Mouse (Mus musculus) activated CD4-positive, CD25-positive, alpha-beta regulatory T cell, adult 4 months (primary cell): ENCODE data around the gene Rbm24. TPM values are rescaled to one million over a fixed set of nuclear protein-coding genes. Genes with fewer than 3 reads are reported as not detected.

Source experiments
- ATAC-seq: one replicate; pipeline ENCODE4 v1.8.0; 2017
- polyA plus RNA-seq, 2 experiments: library from polyadenylated mRNA; unstranded; fragments of 100-300 nt; shearing (Covaris generic); gene quantifications; one replicate each; pipeline ENCODE4 v1.2.1; 2017

Rbm24 gene
- polyA plus RNA-seq, 2 experiments from 2014 or later = not detected

GRCm38 (mm10) chr13:46444021-46444420 lies 25.8 kb downstream of the Rbm24 start:
- no peak for ATAC-seq

DNA sequence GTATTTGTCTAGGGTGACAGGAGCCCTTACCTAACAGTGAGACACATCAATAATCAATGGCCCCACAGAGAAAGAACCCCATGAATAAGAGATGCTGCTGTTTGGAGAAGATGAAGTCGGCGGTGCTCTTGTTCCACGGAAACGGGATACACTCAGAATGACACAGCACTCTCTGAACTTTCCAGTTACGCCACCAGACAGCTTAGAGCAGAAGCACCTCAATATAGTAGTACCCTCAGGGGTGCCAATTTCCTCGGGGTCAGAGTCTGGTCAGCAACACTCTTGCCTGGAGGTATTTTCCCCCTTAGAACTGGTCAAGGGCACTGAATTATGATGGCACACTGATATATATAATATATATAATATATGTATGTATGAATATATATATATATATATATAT lies 27.8 kb downstream of the Rbm24 start:
- no peak for ATAC-seq

- ATAC-seq = no peak
Observed at GRCm38 (mm10) chr13:46448276-46448675, 30.0 kb downstream of the Rbm24 start.

GRCm38 (mm10) chr13:46449955-46450354 lies 31.7 kb downstream of the Rbm24 start:
- no peak for ATAC-seq

GRCm38 (mm10) chr13:46450623-46451022 lies 32.4 kb downstream of the Rbm24 start:
- ATAC-seq = no peak

GRCm38 (mm10) chr13:46451548-46451947 lies 33.3 kb downstream of the Rbm24 start:
- ATAC-seq = no peak

- ATAC-seq = no peak
Observed at GRCm38 (mm10) chr13:46459546-46459945, 41.3 kb downstream of the Rbm24 start.

DNA sequence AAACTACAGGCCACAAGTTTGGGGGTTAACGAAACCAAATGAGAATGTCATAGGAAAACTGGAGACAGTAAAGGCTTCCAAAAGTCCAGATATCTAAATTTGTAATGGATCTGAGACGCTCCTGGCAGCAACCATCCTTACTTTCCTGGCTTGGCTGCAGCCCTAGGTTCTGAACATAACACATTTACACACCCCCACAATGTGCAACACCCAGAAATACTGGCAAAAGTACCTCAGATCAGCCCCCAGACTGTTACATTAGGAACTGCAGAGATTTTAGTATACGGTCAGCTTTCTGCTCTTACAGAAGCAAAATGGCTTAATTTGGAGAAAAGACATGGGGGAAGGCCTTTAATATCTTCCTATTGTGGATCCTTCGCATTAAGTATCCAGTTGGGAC lies 44.0 kb downstream of the Rbm24 start:
- ATAC-seq = no peak

- no peak for ATAC-seq
Observed at GRCm38 (mm10) chr13:46463764-46464163, 45.5 kb downstream of the Rbm24 start.

GRCm38 (mm10) chr13:46468251-46468650 lies 50.0 kb downstream of the Rbm24 start:
- no peak for ATAC-seq

DNA sequence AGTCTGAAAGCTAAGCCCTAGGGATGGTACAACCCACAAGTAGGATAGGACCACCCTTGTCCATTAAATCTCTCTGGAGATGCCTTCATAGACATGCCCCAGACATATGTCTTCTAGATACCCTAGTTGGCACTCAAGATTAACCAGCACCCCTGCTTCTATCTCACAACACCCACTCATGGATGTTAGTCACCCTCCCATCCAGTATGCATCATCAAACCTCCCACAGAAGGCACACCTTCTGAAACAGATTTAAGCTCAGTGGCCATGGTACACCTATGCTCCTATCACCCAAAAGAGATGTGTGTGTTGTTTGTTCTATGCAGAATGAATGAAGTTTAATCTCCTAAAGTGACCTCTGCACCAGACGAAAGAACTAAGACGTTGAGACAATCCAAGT lies 51.3 kb downstream of the Rbm24 start:
- no peak for ATAC-seq

Other genes with a start within 250 kb of the Rbm24 start
- not detected for gene Stmnd1, start 144.7 kb upstream of the Rbm24 start, polyA plus RNA-seq
- 1 to 10 TPM in 1 of 2 experiments, not detected in 1; 1.1 TPM for gene Cap2, start 83.4 kb downstream of the Rbm24 start, polyA plus RNA-seq